Mouse (Mus musculus) megakaryocyte-erythroid progenitor cell, adult 5-6 weeks (primary cell): ENCODE results near the gene Gm20481. TPM values are rescaled to one million over a fixed set of nuclear protein-coding genes. Genes with fewer than 3 reads are reported as not detected.
A peak's percentile ranks its signal among the peaks of the same experiment; 100 is the strongest.
"Not testable (repeated sequence)": the region's sequence is repeated elsewhere in the genome, so short reads cannot be mapped to it uniquely, and the experiment has no call there.

ENCODE experiments used
- ATAC-seq: replicated peaks from 2 replicates; pipeline ENCODE4 v1.8.0; 2016; ENCODE audit warnings: mild to moderate bottlenecking, inconsistent platforms; ENCODE audit not compliant: severe bottlenecking, poor library complexity, low FRiP score, low TSS enrichment
- total RNA-seq, 2 experiments: library from RNA; stranded (forward) in 1 of 2; stranded (reverse) in 1 of 2; fragments of 200-1000, 215-1000 nt in 1 of 2; fragments of >200 nt in 1 of 2; fragmentation: Nextera tagmentation in 1 of 2; gene quantifications; 2 replicates each; pipeline ENCODE4 v1.2.3; 2014 to 2017

The Gm20481 gene
- total RNA-seq, 2 experiments from 2014 or later: not detected

DNA sequence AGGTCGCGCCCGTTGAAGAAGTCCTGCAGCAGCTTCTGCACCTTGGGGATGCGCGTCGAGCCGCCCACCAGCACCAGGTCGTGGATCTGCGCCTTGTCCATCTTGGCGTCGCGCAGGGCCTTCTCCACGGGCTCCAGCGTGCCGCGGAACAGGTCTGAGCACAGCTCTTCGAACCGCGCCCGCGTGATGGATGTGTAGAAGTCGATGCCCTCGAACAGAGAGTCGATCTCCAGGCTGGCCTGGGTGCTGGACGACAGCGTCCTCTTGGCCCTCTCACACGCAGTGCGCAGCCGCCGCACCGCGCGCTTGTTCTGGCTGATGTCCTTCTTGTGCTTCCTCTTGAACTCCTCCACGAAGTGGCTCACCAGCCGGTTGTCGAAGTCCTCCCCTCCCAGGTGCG, 1.1 kb downstream of the Gm20481 start:
- ATAC-seq: not testable (repeated sequence)

- ATAC-seq: peak; percentile 59
Measured at GRCm38 (mm10) chr17:34971694-34972068, 2.0 kb downstream of the Gm20481 start.

DNA sequence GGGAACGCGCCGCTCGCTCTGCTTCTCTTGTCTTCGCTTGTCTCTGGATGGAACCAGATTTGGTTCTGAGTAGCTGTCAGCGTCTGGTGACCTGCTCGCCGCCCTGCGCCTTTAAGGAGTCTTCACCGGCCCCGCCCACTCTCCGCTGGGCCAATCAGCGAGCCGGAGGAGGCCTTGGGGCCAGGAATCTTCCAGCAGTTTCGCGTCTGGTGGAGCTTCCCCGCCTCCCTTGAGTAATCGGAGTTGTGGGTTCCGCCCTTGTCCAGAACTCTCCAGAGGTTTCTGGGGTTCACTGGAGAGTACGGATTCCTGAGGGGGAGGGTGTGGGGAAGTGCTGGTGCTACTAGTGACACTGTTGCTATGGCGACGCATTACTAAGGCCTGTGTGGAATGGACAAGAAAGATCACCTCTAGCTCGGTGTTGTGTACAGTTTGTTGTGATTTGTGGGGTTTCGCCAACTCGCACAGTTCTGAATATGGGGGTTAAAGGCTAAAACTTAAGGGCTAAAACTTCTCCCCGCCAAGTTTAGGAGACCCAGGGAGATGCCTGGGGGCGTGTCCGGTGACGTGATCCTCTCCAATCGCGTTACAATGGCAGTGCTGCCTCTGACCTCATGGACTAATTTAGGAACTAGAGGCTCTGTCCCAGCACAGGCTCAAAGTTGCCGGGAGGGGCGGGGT, 2.5 kb downstream of the Gm20481 start, which contains the start of the genes Hspa1a and Hspa1l:
Gene Hspa1a (minus strand): TSS at position 88 of the 681 bp plus-strand sequence.
Gene Hspa1l (plus strand): TSS at position 635 of the 681 bp plus-strand sequence.
- peak; percentile 93 for ATAC-seq

- ATAC-seq: no peak
Measured at GRCm38 (mm10) chr17:34975581-34976492, 6.1 kb downstream of the Gm20481 start.

- no peak for ATAC-seq
Measured at GRCm38 (mm10) chr17:34977000-34977399, 7.3 kb downstream of the Gm20481 start.

DNA sequence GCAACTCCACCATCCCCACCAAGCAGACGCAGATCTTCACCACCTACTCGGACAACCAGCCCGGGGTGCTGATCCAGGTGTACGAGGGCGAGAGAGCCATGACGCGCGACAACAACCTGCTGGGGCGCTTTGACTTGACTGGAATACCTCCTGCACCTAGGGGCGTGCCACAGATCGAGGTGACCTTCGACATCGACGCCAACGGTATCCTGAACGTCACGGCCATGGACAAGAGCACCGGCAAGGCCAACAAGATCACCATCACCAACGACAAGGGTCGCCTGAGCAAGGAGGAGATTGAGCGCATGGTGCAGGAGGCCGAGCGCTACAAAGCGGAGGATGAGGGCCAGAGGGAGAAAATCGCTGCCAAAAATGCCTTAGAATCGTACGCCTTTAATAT, 8.5 kb downstream of the Gm20481 start:
- ATAC-seq: no peak

- no peak for ATAC-seq
Measured at GRCm38 (mm10) chr17:34979631-34980030, 9.9 kb downstream of the Gm20481 start.

GRCm38 (mm10) chr17:34980655-34981054, 10.9 kb downstream of the Gm20481 start:
- ATAC-seq: no peak

DNA sequence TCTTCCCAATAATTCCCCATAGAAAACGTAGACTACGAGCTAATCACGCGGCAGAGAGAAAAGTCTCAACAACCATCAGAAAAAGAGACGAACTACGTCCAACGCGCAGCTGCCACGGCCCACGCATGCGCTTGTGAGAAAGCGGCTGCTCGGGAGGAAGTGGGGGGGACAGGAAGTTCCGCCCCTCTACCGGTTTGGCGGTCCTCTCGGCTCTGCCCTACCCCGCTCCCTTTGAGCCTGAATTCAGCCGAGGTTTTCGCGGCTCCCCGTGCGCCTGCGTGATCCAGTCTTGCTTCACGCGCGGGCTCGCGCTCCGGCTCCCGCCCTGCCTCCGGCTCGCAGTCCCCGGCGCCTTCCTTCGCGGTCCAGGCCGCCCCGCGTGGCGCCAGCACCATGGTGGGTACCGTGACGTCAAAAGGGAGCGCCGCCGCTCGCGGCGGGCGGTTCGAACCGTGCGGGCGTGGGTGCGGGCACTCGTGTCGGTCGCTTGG, 12.0 kb downstream of the Gm20481 start, which contains the start of gene Lsm2:
Gene Lsm2 (plus strand): TSS at position 173 of the 491 bp plus-strand sequence.
- ATAC-seq: peak; percentile 80

GRCm38 (mm10) chr17:34982328-34982727, 12.6 kb downstream of the Gm20481 start:
- peak; percentile 27 for ATAC-seq

DNA sequence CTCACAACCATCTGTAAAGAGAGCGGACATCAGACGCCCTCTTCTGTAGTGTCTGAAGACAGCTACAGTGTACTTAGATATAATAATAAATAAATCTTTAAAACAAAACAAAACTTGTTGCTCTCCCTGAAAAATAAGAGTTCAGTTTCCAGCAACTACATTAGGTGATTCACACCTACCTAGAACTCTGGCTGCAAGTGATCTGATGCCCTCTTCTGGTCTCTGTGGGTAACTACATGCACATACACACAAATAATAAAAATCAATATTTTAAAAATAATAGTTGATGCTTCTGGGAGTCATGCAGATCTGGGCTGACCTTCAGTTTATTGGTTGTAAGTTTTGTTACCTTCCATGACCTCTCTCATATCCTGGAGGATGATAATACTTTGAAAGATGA, 14.5 kb downstream of the Gm20481 start:
- ATAC-seq: no peak

GRCm38 (mm10) chr17:34994751-34995150, 25.0 kb downstream of the Gm20481 start:
- no peak for ATAC-seq

- not testable (repeated sequence) for ATAC-seq
Measured at GRCm38 (mm10) chr17:34995192-34995591, 25.5 kb downstream of the Gm20481 start.

DNA sequence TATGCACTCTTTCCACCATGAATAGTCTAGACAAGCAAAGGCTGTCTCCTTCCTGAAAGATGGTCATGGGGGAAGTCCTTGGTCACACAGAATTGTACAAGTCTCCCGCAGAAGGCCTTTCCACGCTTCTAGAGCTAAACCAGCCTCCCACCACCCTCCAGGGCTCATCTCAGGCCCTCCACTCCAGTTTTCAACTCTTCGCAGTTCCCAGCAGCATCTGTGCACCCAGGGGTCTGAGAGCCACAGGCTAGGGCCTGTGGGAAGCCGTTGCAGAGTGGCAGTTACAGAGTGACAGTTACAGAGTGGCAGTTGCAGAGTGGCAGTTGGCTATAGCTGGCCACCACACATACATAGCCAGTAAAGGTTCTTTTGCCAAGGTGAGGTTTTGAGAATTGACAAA, 26.2 kb downstream of the Gm20481 start:
- ATAC-seq: not testable (repeated sequence)

GRCm38 (mm10) chr17:34996411-34997141, 26.9 kb downstream of the Gm20481 start:
- ATAC-seq: no peak

GRCm38 (mm10) chr17:34997142-34997483, 27.4 kb downstream of the Gm20481 start:
- no peak for ATAC-seq

DNA sequence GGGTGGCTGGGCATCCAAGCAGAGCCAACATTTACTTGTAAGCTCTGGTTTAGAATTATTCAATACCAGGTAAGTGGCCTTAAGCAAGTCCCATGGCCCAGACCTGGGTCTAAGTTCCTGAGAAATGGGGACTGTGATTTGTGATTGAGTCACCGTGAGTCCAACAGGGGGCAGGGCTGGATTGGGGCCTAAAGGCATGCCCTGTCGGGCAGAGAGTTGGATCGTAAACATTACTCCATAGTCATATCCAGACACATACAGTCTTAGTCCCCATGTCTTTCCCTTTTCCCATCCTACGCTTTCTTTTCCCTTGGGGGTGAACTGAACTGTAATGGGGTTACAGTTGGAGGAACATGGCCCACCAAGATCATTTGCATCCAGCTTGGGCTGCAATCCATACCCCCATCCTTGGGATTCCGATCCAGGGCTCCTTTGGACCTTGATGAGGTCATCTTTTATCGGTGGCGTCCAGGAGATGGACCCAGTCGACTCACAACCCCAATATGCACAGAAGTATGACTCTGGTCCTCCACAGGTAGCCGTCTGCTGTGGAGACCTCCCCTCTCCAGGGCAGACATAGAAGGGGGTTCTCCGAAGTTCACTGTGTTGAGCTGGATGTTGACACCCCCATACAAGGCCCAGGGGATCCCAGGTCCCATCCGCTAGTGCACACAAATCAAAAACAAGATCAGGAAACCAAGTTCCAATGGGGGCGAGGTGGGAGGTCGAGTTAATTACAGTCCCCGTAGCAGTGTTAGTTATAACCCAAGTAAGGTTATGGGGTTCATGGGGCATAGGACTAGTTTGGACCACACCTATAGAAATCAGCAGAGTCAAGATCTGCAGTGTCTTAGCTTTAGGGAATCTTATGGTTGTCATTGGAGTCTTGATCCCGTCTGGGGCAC, 29.1 kb downstream of the Gm20481 start:
- no peak for ATAC-seq

- ATAC-seq: peak; percentile 20; the same call in 1 of the 2 replicates
Measured at GRCm38 (mm10) chr17:34999871-35000716, 30.4 kb downstream of the Gm20481 start.
